Mouse (Mus musculus): Measurements from ENCODE around the gene Cpm.
"Not testable (repeated sequence)": the region's sequence is repeated elsewhere in the genome, so short reads cannot be mapped to it uniquely, and the experiment has no call there.

Gene Cpm

GRCm38 (mm10) chr10:117593041-117593570 is 36.2 kb upstream of the Cpm start:
- DNase-seq (ENCODE audit: extremely low read depth, insufficient read length, low spot score): no peak

GRCm38 (mm10) chr10:117593857-117594256 is 35.4 kb upstream of the Cpm start:
- DNase-seq (ENCODE audit: extremely low read depth, insufficient read length, low spot score): no peak

- no peak for DNase-seq (ENCODE audit: extremely low read depth, insufficient read length, low spot score)
These were observed 34.9 kb upstream of the Cpm start for GRCm38 (mm10) chr10:117594291-117594850.

- no peak for DNase-seq (ENCODE audit: extremely low read depth, insufficient read length, low spot score)
These were observed 34.4 kb upstream of the Cpm start for GRCm38 (mm10) chr10:117594913-117595312.

- no peak for DNase-seq (ENCODE audit: extremely low read depth, insufficient read length, low spot score)
These were observed 33.7 kb upstream of the Cpm start for GRCm38 (mm10) chr10:117595442-117596164.

- DNase-seq (ENCODE audit: extremely low read depth, insufficient read length, low spot score): no peak
These were observed 33.0 kb upstream of the Cpm start for GRCm38 (mm10) chr10:117596165-117596735.

GRCm38 (mm10) chr10:117596771-117597324 is 32.5 kb upstream of the Cpm start:
- DNase-seq (ENCODE audit: extremely low read depth, insufficient read length, low spot score): no peak

- not testable (repeated sequence) for DNase-seq (ENCODE audit: extremely low read depth, insufficient read length, low spot score)
These were observed 31.7 kb upstream of the Cpm start for GRCm38 (mm10) chr10:117597371-117598265.

- DNase-seq (ENCODE audit: extremely low read depth, insufficient read length, low spot score): no peak
These were observed 30.9 kb upstream of the Cpm start for GRCm38 (mm10) chr10:117598266-117598950.

- DNase-seq (ENCODE audit: extremely low read depth, insufficient read length, low spot score): not testable (repeated sequence)
These were observed 30.2 kb upstream of the Cpm start for GRCm38 (mm10) chr10:117598951-117599572.

- no peak for DNase-seq (ENCODE audit: extremely low read depth, insufficient read length, low spot score)
These were observed 27.9 kb upstream of the Cpm start for GRCm38 (mm10) chr10:117601146-117602035.

GRCm38 (mm10) chr10:117602325-117603129 is 26.8 kb upstream of the Cpm start:
- no peak for DNase-seq (ENCODE audit: extremely low read depth, insufficient read length, low spot score)

- DNase-seq (ENCODE audit: extremely low read depth, insufficient read length, low spot score): no peak
These were observed 26.0 kb upstream of the Cpm start for GRCm38 (mm10) chr10:117603130-117603833.

GRCm38 (mm10) chr10:117603834-117604623 is 25.3 kb upstream of the Cpm start:
- no peak for DNase-seq (ENCODE audit: extremely low read depth, insufficient read length, low spot score)

- no peak for DNase-seq (ENCODE audit: extremely low read depth, insufficient read length, low spot score)
These were observed 24.5 kb upstream of the Cpm start for GRCm38 (mm10) chr10:117604624-117605282.

Measured in 3134 (cell line).